Mouse (Mus musculus) hindbrain, embryonic 14.5 days (tissue): ENCODE measurements at regions not wholly inside any gene's neighbourhood (a gene's known extent, or its start where the extent isn't known, plus 50 kb on each side); places are given as distances from the start of the nearest gene placed in this dataset.

ENCODE experiments used
- ATAC-seq: fragments of 200-750 bp; cut with Nextera tagmentation; 2 replicates; pipeline ENCODE4 v1.8.0; 2017; ENCODE audit warnings: moderate number of reproducible peaks, mild to moderate bottlenecking, moderate TSS enrichment, moderate library complexity; ENCODE audit not compliant: low FRiP score
- DNase-seq: peaks from one replicate; pipeline ENCODE4 v3.0.0-alpha.2; 2015; ENCODE audit warnings: low spot score
- H3K27ac ChIP-seq: fragments of 300-500 bp; sonication (generic); 2 replicates; pipeline ENCODE4 v1.5.1; 2014; ENCODE audit warnings: mild to moderate bottlenecking, moderate library complexity
- H3K27me3 ChIP-seq: fragments of 300-500 bp; sonication (generic); 2 replicates; pipeline ENCODE4 v1.6.1; 2014; ENCODE audit warnings: mild to moderate bottlenecking, low read length, mixed read lengths; ENCODE audit not compliant: control insufficient read depth, insufficient read depth
- H3K36me3 ChIP-seq: fragments of 300-500 bp; sonication (generic); replicated peaks from 2 replicates; pipeline ENCODE4 v1.6.1; 2014; ENCODE audit not compliant: control insufficient read depth, insufficient read depth
- H3K4me1 ChIP-seq: fragments of 300-500 bp; sonication (generic); replicated peaks from 2 replicates; pipeline ENCODE4 v1.6.1; 2014; ENCODE audit warnings: antibody characterized with exemption, low read length, mixed read lengths; ENCODE audit not compliant: control insufficient read depth, insufficient read depth
- H3K4me2 ChIP-seq: fragments of 300-500 bp; sonication (generic); replicated peaks from 2 replicates; pipeline ENCODE4 v1.6.1; 2014; ENCODE audit warnings: mild to moderate bottlenecking, moderate library complexity
- H3K4me3 ChIP-seq: fragments of 300-500 bp; sonication (generic); replicated peaks from 2 replicates; pipeline ENCODE4 v1.5.1; 2014; ENCODE audit warnings: mild to moderate bottlenecking, low read length
- H3K9ac ChIP-seq: fragments of 300-500 bp; sonication (generic); 2 replicates; pipeline ENCODE4 v1.6.1; 2014
- H3K9me3 ChIP-seq: fragments of 300-500 bp; sonication (generic); 2 replicates; pipeline ENCODE4 v1.6.1; 2016; ENCODE audit warnings: low read length; ENCODE audit not compliant: control insufficient read depth
- WGBS: fragments of 180-500 bp; shearing (Covaris S2); extraction: QIAGEN DNeasy Blood & Tissue Kit; methylation state at CpG from one replicate; pipeline ENCODE4 v1.1.7; 2014; 5-methylcytosine and 5-hydroxymethylcytosine counted together

DNA sequence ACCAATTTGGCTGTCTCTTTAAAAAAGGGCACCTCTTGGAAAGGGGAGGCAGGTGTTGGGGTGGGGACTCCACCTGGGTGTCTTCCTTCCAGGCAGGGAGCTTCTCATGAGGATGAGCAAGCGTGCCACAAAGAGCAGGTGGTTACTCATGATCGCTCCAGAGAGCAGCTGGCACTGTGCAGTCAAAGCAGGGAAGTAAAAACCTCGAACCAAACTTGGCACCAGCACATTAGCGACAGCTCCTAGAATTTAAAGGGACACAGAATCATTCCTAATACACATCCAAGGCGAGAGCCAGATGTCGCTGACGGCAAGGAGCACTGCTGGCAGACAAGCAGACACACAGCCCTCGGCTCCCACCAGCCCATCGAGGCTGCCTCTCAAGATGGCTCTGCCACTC is 70.4 kb downstream of the Irx5 start:
- H3K9ac ChIP-seq = no peak overlapping the region
- H3K36me3 ChIP-seq = no peaks in the 10 kb centered on the region
- ATAC-seq (no peak), DNase-seq (no peak)
- no peak overlapping the region for H3K27ac ChIP-seq
- H3K27me3 ChIP-seq = no peaks in the 10 kb centered on the region
- no peaks in the 10 kb centered on the region for H3K9me3 ChIP-seq
- WGBS = 67% methylated on average over 9 of the region's 9 CpGs
- no peak overlapping the region for H3K4me3 ChIP-seq
- H3K4me2 ChIP-seq = no peak overlapping the region
- H3K4me1 ChIP-seq = no peaks in the 10 kb centered on the region

DNA sequence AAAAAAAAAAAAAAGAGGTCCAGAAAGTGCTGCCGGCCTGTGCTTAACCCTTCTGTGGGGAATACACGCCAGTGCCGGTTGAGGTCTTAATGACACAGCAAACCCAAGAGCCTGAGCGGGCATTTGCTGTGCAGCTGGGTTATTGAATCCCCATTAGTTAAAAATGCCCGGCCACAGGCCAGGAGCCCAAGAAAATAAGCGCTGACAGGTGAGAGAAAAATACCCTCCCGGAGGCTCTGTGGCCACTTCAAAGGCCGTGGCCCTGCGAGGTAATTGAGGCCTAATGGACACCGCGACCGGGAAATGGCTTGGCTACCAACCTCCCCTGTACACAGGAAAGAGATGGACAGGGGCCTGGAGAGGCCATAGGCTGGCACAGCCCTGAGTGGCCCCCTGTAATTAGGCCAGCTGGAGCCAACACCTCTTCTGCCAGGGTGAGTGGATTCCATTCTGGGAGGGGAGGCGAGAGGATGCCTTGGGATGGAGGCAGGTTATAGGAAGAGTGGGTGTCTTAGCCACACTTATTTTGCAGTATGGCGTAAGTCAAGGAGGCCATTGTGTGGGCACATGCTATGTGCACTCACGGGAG is 79.7 kb downstream of the Irx5 start:
- H3K36me3 ChIP-seq = no peaks in the 10 kb centered on the region
- DNase-seq (no peak), ATAC-seq (no peak)
- WGBS = 76% methylated on average over 15 of the region's 15 CpGs
- H3K4me1 ChIP-seq = 0 out of 2 replicates have a peak, but pooled peaks cover under 1% of the 10 kb centered on the region
- H3K27ac ChIP-seq = no peak overlapping the region
- H3K27me3 ChIP-seq = no peaks in the 10 kb centered on the region
- no peak overlapping the region for H3K4me2 ChIP-seq
- no peak overlapping the region for H3K4me3 ChIP-seq
- H3K9ac ChIP-seq = no peak overlapping the region
- H3K9me3 ChIP-seq = no peaks in the 10 kb centered on the region

GRCm38 (mm10) chr8:92438294-92438693 is 80.9 kb downstream of the Irx5 start:
- WGBS = 48% methylated on average over 9 of the region's 9 CpGs

DNA sequence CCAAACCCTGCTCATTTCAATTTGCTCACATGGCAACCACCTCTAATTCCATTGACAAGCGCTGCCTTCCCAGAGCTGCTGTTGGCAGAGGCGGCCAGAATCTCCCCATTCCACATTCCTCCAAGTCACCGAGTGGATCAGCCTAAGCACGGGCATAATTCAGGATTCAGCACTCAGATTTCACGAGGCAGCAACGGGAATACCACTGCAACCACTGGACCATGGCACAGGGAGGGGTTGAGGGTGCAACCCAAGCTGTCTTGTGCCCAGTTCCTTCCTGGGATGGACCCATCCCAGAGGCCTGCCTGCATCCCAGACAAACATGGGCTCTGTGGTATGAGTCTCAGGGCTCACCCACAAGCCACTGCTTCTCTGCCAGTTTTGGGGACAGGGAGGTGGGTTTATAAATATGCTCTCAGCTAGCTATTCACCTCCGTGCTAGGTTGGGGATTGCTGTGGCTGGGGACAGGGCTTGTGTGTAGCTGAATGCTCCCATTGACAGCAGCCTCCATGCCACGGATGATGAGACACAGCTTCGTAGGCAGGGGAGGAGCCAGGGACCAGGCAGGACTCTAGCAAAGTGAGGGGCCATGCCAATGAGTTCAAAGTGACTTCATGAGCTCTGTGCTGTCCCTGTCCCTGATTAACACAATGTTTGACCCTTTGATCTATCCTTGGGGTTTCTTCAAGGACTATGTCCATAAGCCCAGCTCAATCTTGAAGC is 82.5 kb downstream of the Irx5 start:
- H3K4me1 ChIP-seq = 0 out of 2 replicates have a peak, but pooled peaks cover 4% of the 10 kb centered on the region
- 47% methylated on average over 9 of the region's 9 CpGs for WGBS
- H3K36me3 ChIP-seq = no peaks in the 10 kb centered on the region
- DNase-seq = no peak
- H3K9me3 ChIP-seq = no peaks in the 10 kb centered on the region
- H3K4me2 ChIP-seq = no peak overlapping the region
- H3K27ac ChIP-seq = no peak overlapping the region
- H3K27me3 ChIP-seq = no peaks in the 10 kb centered on the region
- H3K4me3 ChIP-seq = no peak overlapping the region
- no peak overlapping the region for H3K9ac ChIP-seq
- ATAC-seq = no peak

More at GRCm38 (mm10) chr8:92438294-92438693, 80.9 kb downstream of the Irx5 start:
- Histone ChIP-seq H3K36me3 (no peaks in the 10 kb centered on the region), H3K27me3 (no peaks in the 10 kb centered on the region), H3K4me2 (no peak overlapping the region), H3K9me3 (no peaks in the 10 kb centered on the region), H3K4me3 (no peak overlapping the region), H3K27ac (no peak overlapping the region), H3K4me1 (0 out of 2 replicates have a peak, but pooled peaks cover 4% of the 10 kb centered on the region), H3K9ac (no peak overlapping the region)
- ATAC-seq (no peak), DNase-seq (no peak)

- Histone ChIP-seq H3K4me3 (no peak overlapping the region), H3K4me2 (no peak overlapping the region), H3K36me3 (no peaks in the 10 kb centered on the region), H3K9ac (no peak overlapping the region), H3K4me1 (0 out of 2 replicates have a peak, but pooled peaks cover 4% of the 10 kb centered on the region), H3K27ac (no peak overlapping the region), H3K27me3 (no peaks in the 10 kb centered on the region), H3K9me3 (no peaks in the 10 kb centered on the region)
- no peak for DNase-seq
- no peak for ATAC-seq
- WGBS = 40% methylated on average over 6 of the region's 6 CpGs
Measured at GRCm38 (mm10) chr8:92442086-92442485, 84.7 kb downstream of the Irx5 start.

GRCm38 (mm10) chr8:92459291-92459690 is 101.9 kb downstream of the Irx5 start:
- Histone ChIP-seq H3K36me3 (no peaks in the 10 kb centered on the region), H3K4me1 (peaks cover 5% of the 10 kb centered on the region; the same call in 1 of the 2 replicates), H3K27ac (no peak overlapping the region), H3K27me3 (peaks cover 28% of the 10 kb centered on the region), H3K9ac (no peak overlapping the region), H3K9me3 (peaks cover 4% of the 10 kb centered on the region; the same call in 1 of the 2 replicates), H3K4me2 (no peak overlapping the region), H3K4me3 (no peak overlapping the region)
- DNase-seq = no peak
- 89% methylated on average over 5 of the region's 5 CpGs for WGBS
- no peak for ATAC-seq

- Histone ChIP-seq H3K36me3 (no peaks in the 10 kb centered on the region), H3K4me3 (peak overlapping the region; percentile 60), H3K4me1 (peaks cover 5% of the 10 kb centered on the region; the same call in 1 of the 2 replicates), H3K27ac (peak overlapping the region; percentile 73), H3K9me3 (peaks cover 5% of the 10 kb centered on the region; the same call in 1 of the 2 replicates), H3K4me2 (peak overlapping the region; percentile 95), H3K27me3 (peaks cover 28% of the 10 kb centered on the region), H3K9ac (peak overlapping the region; percentile 73)
- under 1% methylated on average over 93 of the region's 93 CpGs for WGBS
- peak; percentile 63 for DNase-seq
- ATAC-seq = peak; percentile 88
Measured at GRCm38 (mm10) chr8:92460129-92460953, 102.9 kb downstream of the Irx5 start.

GRCm38 (mm10) chr8:92469141-92470000 is 111.9 kb downstream of the Irx5 start:
- H3K9me3 ChIP-seq = no peaks in the 10 kb centered on the region
- peak overlapping the region; percentile 24; the same call in 1 of the 2 replicates for H3K9ac ChIP-seq
- H3K4me3 ChIP-seq = no peak overlapping the region
- H3K27me3 ChIP-seq = peaks cover 9% of the 10 kb centered on the region
- ATAC-seq (no peak), DNase-seq (peak; percentile 65)
- WGBS = 24% methylated on average over 19 of the region's 19 CpGs
- H3K27ac ChIP-seq = no peak overlapping the region
- H3K4me1 ChIP-seq = peaks cover 9% of the 10 kb centered on the region
- no peaks in the 10 kb centered on the region for H3K36me3 ChIP-seq
- peak overlapping the region; percentile 15 for H3K4me2 ChIP-seq
